In the genomic region with DNA sequence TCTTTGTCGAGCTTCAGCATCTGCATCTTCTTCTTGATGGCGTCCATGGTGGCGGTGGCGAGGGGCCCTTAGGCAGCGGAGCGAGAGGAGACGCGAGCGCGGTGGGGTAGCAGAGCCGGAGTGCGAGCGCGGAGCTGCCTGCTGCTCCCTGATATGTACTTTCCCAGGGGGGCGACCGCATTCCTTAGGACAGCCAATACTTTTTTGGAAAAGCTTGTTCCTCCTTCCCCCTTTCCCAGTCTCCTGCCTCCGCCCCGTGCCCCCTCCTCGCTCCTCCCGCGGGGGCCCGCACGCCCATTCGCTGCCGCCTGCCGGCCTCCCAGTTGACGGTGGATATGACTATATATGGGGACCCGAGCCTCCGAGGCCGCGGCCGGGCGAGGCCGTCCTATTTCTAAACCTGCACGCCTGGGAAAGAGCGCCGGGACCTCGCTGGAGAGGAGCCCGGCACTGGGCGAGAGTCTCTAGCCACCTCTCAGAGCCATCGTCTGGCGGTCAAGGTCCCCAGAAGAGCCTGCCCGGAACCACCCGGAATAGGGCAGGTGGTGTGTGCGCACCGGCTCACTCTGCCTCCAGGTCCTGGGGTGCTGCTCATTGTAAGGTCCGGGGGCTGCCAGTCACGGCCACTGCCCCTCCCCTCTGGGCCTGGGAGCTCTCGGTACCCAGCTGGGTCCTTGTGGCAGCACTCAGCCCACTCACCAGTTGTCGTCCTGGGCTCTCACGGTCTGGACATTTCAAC, we compare ENCODE assay signal across 1 mouse cellular context.
TF ChIP-seq lines count a peak whose summit lies in the region.

Gene Tpm1, minus strand, starts transcription at position 321 of the 739 bp plus-strand sequence.

TF ChIP-seq in CH12.LX, 34 proteins besides CTCF, POLR2A, EP300 and RAD21 (continued from another document):
- TF ChIP-seq JUN (IDR thresholded peaks at IDR 0.05; ENCODE audit: insufficient read depth, low read depth, low read length), result no peak
- TF ChIP-seq ZC3H11A (IDR thresholded peaks at IDR 0.05; ENCODE audit: low read depth, low read length), result no peak
- TF ChIP-seq MYC (IDR thresholded peaks at IDR 0.05; ENCODE audit: low read depth, low read length), result no peak
- no peak for TF ChIP-seq NELFE (IDR thresholded peaks at IDR 0.05; ENCODE audit: low read depth, low read length)
TF ChIP-seq in CH12.LX: peak in this region for 0.
